Mouse (Mus musculus) adrenal gland, adult 2 months (tissue): Measurements from ENCODE around the gene Rnf166. TPM values are rescaled to one million over a fixed set of nuclear protein-coding genes. Genes with fewer than 3 reads are reported as not detected.

Experiments used
- microRNA-seq, 2 experiments: library from miRNA; unstranded; fragments of <30 nt; microRNA quantifications; one replicate each; pipeline ENCODE4 v1.2.0; 2021
- polyA plus RNA-seq: library from polyadenylated mRNA; depleted of rRNA; stranded (reverse); fragments of >200 nt; gene quantifications from 2 replicates; pipeline ENCODE4 v1.2.3, GENCODE M21; 2012; rRNA removed
- total RNA-seq, 2 experiments: library from RNA; stranded (reverse); gene quantifications; 2 replicates each; pipeline ENCODE4 v1.2.3; 2021

Gene Rnf166
- total and polyA plus RNA-seq, 3 experiments, result 42.8 to 157 (median 83.8) TPM

Small RNA genes within 50 kb of the gene (microRNA-seq; reads per million reads assigned to microRNA genes)
- 0 reads per million in 2 experiments for gene Gm24366

Other genes with a start within 250 kb of the Rnf166 start
- gene Zfpm1, start 193.9 kb downstream of the Rnf166 start, total RNA-seq, result 10 to 100 TPM; 16.0 to 24.2 TPM
- 37.4 and 60.4 TPM in 2 replicates for gene Zfpm1, start 193.9 kb downstream of the Rnf166 start, polyA plus RNA-seq
- gene Trhr2, start 115.3 kb downstream of the Rnf166 start, total RNA-seq, result not detected
- gene Trhr2, start 115.3 kb downstream of the Rnf166 start, polyA plus RNA-seq, result not detected in 2 replicates
- gene Zc3h18, start 99.5 kb downstream of the Rnf166 start, total RNA-seq, result 10 to 100 TPM; 36.9 to 44.8 TPM
- gene Zc3h18, start 99.5 kb downstream of the Rnf166 start, polyA plus RNA-seq, result 34.3 and 38.2 TPM in 2 replicates
- gene Il17c, start 54.0 kb downstream of the Rnf166 start, total RNA-seq, result not detected
- gene Il17c, start 54.0 kb downstream of the Rnf166 start, polyA plus RNA-seq, result 0.16 TPM in 1 of 2 replicates, not detected in the other
- 10 to 100 TPM; 26.3 to 43.7 TPM for gene Cyba, start 43.1 kb downstream of the Rnf166 start, total RNA-seq
- gene Cyba, start 43.1 kb downstream of the Rnf166 start, polyA plus RNA-seq, result 108 and 116 TPM in 2 replicates
- gene Mvd, start 32.6 kb downstream of the Rnf166 start, total RNA-seq, result 10 to 100 TPM in 1 of 2 experiments, 1 to 10 TPM in 1; 9.2 to 39.5 TPM
- gene Mvd, start 32.6 kb downstream of the Rnf166 start, polyA plus RNA-seq, result 39.7 and 73.8 TPM in 2 replicates
- gene Snai3, start 15.3 kb downstream of the Rnf166 start, total RNA-seq, result not detected
- gene Snai3, start 15.3 kb downstream of the Rnf166 start, polyA plus RNA-seq, result 0.15 and 0.19 TPM in 2 replicates
- gene Ctu2, start 79 bp upstream of the Rnf166 start, total RNA-seq, result 10 to 100 TPM; 15.5 to 18.1 TPM
- 40.6 and 46.7 TPM in 2 replicates for gene Ctu2, start 79 bp upstream of the Rnf166 start, polyA plus RNA-seq
- gene Piezo1, start 75.3 kb upstream of the Rnf166 start, total RNA-seq, result 10 to 100 TPM; 15.1 to 26.4 TPM
- 47.5 and 64.7 TPM in 2 replicates for gene Piezo1, start 75.3 kb upstream of the Rnf166 start, polyA plus RNA-seq
- gene Cdt1, start 92.0 kb upstream of the Rnf166 start, total RNA-seq, result 1 to 10 TPM; 5.0 to 7.0 TPM
- 19.9 and 22.4 TPM in 2 replicates for gene Cdt1, start 92.0 kb upstream of the Rnf166 start, polyA plus RNA-seq
- gene Aprt, start 100.8 kb upstream of the Rnf166 start, total RNA-seq, result 100 to 1,000 TPM in 1 of 2 experiments, 10 to 100 TPM in 1; 56.2 to 106 TPM
- gene Aprt, start 100.8 kb upstream of the Rnf166 start, polyA plus RNA-seq, result 161 and 176 TPM in 2 replicates
- gene Galns, start 135.4 kb upstream of the Rnf166 start, total RNA-seq, result 1 to 10 TPM; 6.0 to 7.8 TPM
- gene Galns, start 135.4 kb upstream of the Rnf166 start, polyA plus RNA-seq, result 6.8 and 8.0 TPM in 2 replicates
- 10 to 100 TPM; 53.8 to 55.5 TPM for gene Trappc2l, start 135.6 kb upstream of the Rnf166 start, total RNA-seq
- gene Trappc2l, start 135.6 kb upstream of the Rnf166 start, polyA plus RNA-seq, result 159 and 161 TPM in 2 replicates
- gene Pabpn1l, start 146.7 kb upstream of the Rnf166 start, total RNA-seq, result not detected
- not detected in 2 replicates for gene Pabpn1l, start 146.7 kb upstream of the Rnf166 start, polyA plus RNA-seq
- 10 to 100 TPM; 13.9 to 16.2 TPM for gene Cbfa2t3, start 223.0 kb upstream of the Rnf166 start, total RNA-seq
- 19.3 and 20.3 TPM in 2 replicates for gene Cbfa2t3, start 223.0 kb upstream of the Rnf166 start, polyA plus RNA-seq